Mouse (Mus musculus): Measurements from ENCODE around the gene Cpa2. TPM values are rescaled to one million over a fixed set of nuclear protein-coding genes. Genes with fewer than 3 reads are reported as not detected.

The Cpa2 gene
- total and polyA plus RNA-seq, 3 experiments = 0.12 to 0.43 TPM; not detected in 1

- H3K9ac ChIP-seq (ENCODE audit: control insufficient read depth, low read depth, low read length, poor library complexity, severe bottlenecking) = no peak overlapping the region
- no peak overlapping the region for H3K4me3 ChIP-seq (ENCODE audit: control insufficient read depth in 1 of 2, insufficient read depth in 1 of 2, low read depth in 2 of 2, low read length in 2 of 2)
- H3K4me1 ChIP-seq (ENCODE audit: control insufficient read depth in 1 of 2, insufficient read depth in 2 of 2, low read length in 2 of 2) = no peaks in the 10 kb centered on the region
- TF ChIP-seq ZNF384 (IDR thresholded peaks at IDR 0.05; ENCODE audit: low read depth, low read length) = no peak
- no peak for TF ChIP-seq MEF2A (IDR thresholded peaks at IDR 0.05; ENCODE audit: extremely low read depth, insufficient replicate concordance, low read depth, low read length, poor library complexity, severe bottlenecking)
- no peak for TF ChIP-seq NRF1 (IDR thresholded peaks at IDR 0.05; ENCODE audit: insufficient read depth, low read depth, low read length, poor library complexity, severe bottlenecking)
- TF ChIP-seq POLR2AphosphoS5 (IDR thresholded peaks at IDR 0.05; ENCODE audit: borderline replicate concordance, low read depth, low read length) = no peak
- TF ChIP-seq TAL1 (IDR thresholded peaks at IDR 0.05; ENCODE audit: low read length) = no peak
- TF ChIP-seq NELFE (IDR thresholded peaks at IDR 0.05; ENCODE audit: low read depth, low read length) = no peak
- TF ChIP-seq ELF1 (IDR thresholded peaks at IDR 0.05; ENCODE audit: low read depth, low read length) = no peak
- H3K27me3 ChIP-seq (ENCODE audit: control insufficient read depth in 1 of 2, insufficient read depth in 2 of 2, low read length in 2 of 2) = peaks cover 4 to 8% of the 10 kb centered on the region in 2 experiments
- H3K36me3 ChIP-seq (ENCODE audit: control insufficient read depth in 1 of 2, insufficient read depth in 2 of 2, low read length in 2 of 2) = no peaks in the 10 kb centered on the region
- DNase-seq (ENCODE audit: low read depth, low spot score) = no peak
- no peaks in the 10 kb centered on the region for H3K9me3 ChIP-seq (replicated peaks; ENCODE audit: insufficient read depth, low read length)
- no peaks in the 10 kb centered on the region for H3K79me2 ChIP-seq (ENCODE audit: control insufficient read depth, insufficient read depth, low read length, poor library complexity)
- no peak overlapping the region for H3K27ac ChIP-seq (ENCODE audit: control insufficient read depth, low read depth, low read length)
Observed at GRCm38 (mm10) chr6:30525456-30526332, 15.7 kb upstream of the Cpa2 start.

DNA sequence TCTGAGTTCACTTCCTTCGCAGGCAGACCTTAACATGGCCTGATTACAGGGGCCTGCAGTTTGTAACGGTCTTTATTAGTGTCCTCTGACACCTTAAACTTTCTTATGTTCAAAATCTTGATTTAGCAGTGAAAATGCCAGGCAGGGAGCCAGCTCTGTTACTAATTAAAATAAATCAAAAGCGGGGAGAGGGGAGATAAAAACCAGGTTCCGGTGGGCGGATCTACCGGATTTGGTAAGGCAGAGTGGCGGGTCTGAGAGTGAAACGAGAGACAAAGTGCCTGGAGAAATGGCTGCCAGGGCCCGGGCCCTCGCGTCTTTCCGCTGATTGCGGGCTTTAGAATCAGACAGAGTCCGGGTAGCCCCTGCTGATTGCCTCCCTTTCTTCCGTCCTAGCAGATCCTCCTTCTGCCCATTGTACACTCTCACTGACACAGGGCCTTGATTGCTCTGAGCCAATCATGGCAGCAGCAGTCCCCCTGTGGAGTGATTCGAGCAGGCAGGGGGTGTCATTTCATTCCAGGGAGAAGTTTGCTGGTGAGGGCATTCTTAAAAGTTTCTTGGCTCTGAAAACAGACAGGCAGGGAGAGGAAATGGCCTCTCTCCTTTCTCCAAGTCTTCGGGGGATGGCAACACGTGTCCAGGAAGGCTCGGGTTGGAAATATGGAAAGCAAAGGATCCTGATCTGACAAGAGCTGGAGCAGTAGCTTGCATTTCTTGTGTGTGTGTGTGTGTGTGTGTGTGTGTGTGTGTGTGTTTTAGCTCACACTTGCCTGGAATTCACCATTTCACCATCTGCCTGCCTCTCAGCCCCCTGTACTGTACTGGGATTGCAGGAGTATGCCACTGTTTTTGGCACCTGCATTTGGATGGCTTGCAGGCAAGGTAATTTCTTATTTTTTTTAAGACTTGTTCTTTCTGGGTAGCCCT, 14.5 kb upstream of the Cpa2 start:
- Histone ChIP-seq H3K4me3 (ENCODE audit: control insufficient read depth in 1 of 2, insufficient read depth in 1 of 2, low read depth in 2 of 2, low read length in 2 of 2) (no peak overlapping the region), H3K27me3 (ENCODE audit: control insufficient read depth in 1 of 2, insufficient read depth in 2 of 2, low read length in 2 of 2) (peaks cover 4 to 8% of the 10 kb centered on the region in 2 experiments), H3K79me2 (ENCODE audit: control insufficient read depth, insufficient read depth, low read length, poor library complexity) (no peaks in the 10 kb centered on the region), H3K36me3 (ENCODE audit: control insufficient read depth in 1 of 2, insufficient read depth in 2 of 2, low read length in 2 of 2) (no peaks in the 10 kb centered on the region), H3K27ac (ENCODE audit: control insufficient read depth, low read depth, low read length) (no peak overlapping the region), H3K4me1 (ENCODE audit: control insufficient read depth in 1 of 2, insufficient read depth in 2 of 2, low read length in 2 of 2) (no peaks in the 10 kb centered on the region), H3K9ac (ENCODE audit: control insufficient read depth, low read depth, low read length, poor library complexity, severe bottlenecking) (no peak overlapping the region), H3K9me3 (replicated peaks; ENCODE audit: insufficient read depth, low read length) (no peaks in the 10 kb centered on the region)
- no peak for DNase-seq (ENCODE audit: low read depth, low spot score)
- TF ChIP-seq MXI1 (IDR thresholded peaks at IDR 0.05; ENCODE audit: low read depth, low read length) (no peak), GATA1 (IDR thresholded peaks at IDR 0.05; ENCODE audit: low read depth, low read length) (no peak), MEF2A (IDR thresholded peaks at IDR 0.05; ENCODE audit: extremely low read depth, insufficient replicate concordance, low read depth, low read length, poor library complexity, severe bottlenecking) (no peak), TCF12 (IDR thresholded peaks at IDR 0.05; ENCODE audit: low read depth, low read length) (no peak), E2F4 (IDR thresholded peaks at IDR 0.05; ENCODE audit: borderline replicate concordance, low read depth, low read length) (no peak), BHLHE40 (IDR thresholded peaks at IDR 0.05; ENCODE audit: borderline replicate concordance, low read depth, low read length) (no peak), ZNF384 (IDR thresholded peaks at IDR 0.05; ENCODE audit: low read depth, low read length) (no peak), POLR2AphosphoS5 (IDR thresholded peaks at IDR 0.05; ENCODE audit: borderline replicate concordance, low read depth, low read length) (no peak), POLR2A (IDR thresholded peaks at IDR 0.05; ENCODE audit: control insufficient read depth in 1 of 2, insufficient read depth in 1 of 2, low read depth in 1 of 2, low read length in 2 of 2, poor library complexity in 1 of 2) (no peak), MAFK (IDR thresholded peaks at IDR 0.05; ENCODE audit: borderline replicate concordance, low read depth, low read length) (no peak), ETS1 (IDR thresholded peaks at IDR 0.05; ENCODE audit: low read depth, low read length) (no peak), JUND (IDR thresholded peaks at IDR 0.05; ENCODE audit: low read depth, low read length) (no peak), EP300 (IDR thresholded peaks at IDR 0.05; ENCODE audit: low read depth in 1 of 2, low read length in 2 of 2) (no peak), TBP (IDR thresholded peaks at IDR 0.05; ENCODE audit: low read depth, low read length) (no peak), ELF1 (IDR thresholded peaks at IDR 0.05; ENCODE audit: low read depth, low read length) (no peak), CHD1 (IDR thresholded peaks at IDR 0.05; ENCODE audit: low read depth, low read length) (no peak), MAX (IDR thresholded peaks at IDR 0.05; ENCODE audit: low read length) (no peak)
